Mouse (Mus musculus) bone marrow, adult 2 months (tissue): ENCODE results near the gene Bmp5. TPM values are rescaled to one million over a fixed set of nuclear protein-coding genes. Genes with fewer than 3 reads are reported as not detected.

Experiments
- H3K27ac ChIP-seq: fragments of 200-500 bp; 2 replicates; pipeline ENCODE4 v1.5.1; 2012; ENCODE audit warnings: low read depth, mild to moderate bottlenecking, control low read depth, inconsistent platforms, low read length; ENCODE audit not compliant: control insufficient read depth, poor library complexity, insufficient read depth
- H3K4me1 ChIP-seq: fragments of 200-500 bp; 2 replicates; pipeline ENCODE4 v1.6.1; 2011; ENCODE audit warnings: low read length; ENCODE audit not compliant: control insufficient read depth, insufficient read depth
- H3K4me3 ChIP-seq: fragments of 200-500 bp; replicated peaks from 2 replicates; pipeline ENCODE3; 2011; ENCODE audit warnings: mild to moderate bottlenecking, low read depth, low read length, control low read depth; ENCODE audit not compliant: control insufficient read depth
- CTCF ChIP-seq: fragments of 200-500 bp; IDR thresholded peaks from 2 replicates; pipeline ENCODE4 v1.5.1; 2011; ENCODE audit warnings: low read length, control low read depth; ENCODE audit not compliant: control insufficient read depth, insufficient read depth
- POLR2A ChIP-seq: fragments of 200-500 bp; IDR thresholded peaks from 2 replicates; pipeline ENCODE4 v1.6.1; 2011; ENCODE audit warnings: low read depth, mild to moderate bottlenecking, control low read depth, low read length, borderline replicate concordance; ENCODE audit not compliant: control insufficient read depth
- WGBS: fragments of 180-500 bp; shearing (Covaris S2); methylation state at CpG from one replicate; pipeline ENCODE4 v1.1.7; 2018; 5-methylcytosine and 5-hydroxymethylcytosine counted together
- polyA plus RNA-seq: library from polyadenylated mRNA; stranded (reverse); fragments of >200 nt; gene quantifications from 2 replicates; pipeline ENCODE4 v1.2.4, GENCODE M21; 2011; ENCODE audit warnings: low replicate concordance; ENCODE audit not compliant: missing spikeins, insufficient read depth, insufficient read length

Bmp5 gene
- polyA plus RNA-seq, 1 experiment, result 0.40 TPM

DNA sequence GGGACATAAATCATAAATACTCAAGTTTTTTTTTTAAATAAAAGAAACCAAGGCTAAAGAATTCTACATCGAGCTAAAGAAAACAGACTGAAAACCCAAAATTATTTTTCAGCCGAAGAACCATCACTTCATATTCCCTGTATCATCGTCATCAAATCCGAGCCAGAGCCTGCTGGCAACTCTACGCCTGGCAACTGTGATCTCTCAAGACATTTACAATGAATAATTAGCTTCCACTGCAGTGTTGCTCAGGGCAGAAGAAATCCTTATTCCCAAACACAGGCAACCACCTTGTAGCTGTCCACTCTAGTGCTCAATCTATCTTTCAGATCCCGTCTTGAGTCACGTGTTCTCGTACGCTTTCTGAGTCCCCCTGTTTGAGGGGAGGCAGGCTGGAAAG, 126.1 kb downstream of the Bmp5 start:
- no peaks in the 10 kb centered on the region for H3K4me1 ChIP-seq
- no peak for TF ChIP-seq CTCF
- TF ChIP-seq POLR2A, result no peak
- WGBS, result 77% methylated on average over 9 of the region's 9 CpGs
- H3K4me3 ChIP-seq, result no peak overlapping the region
- no peak overlapping the region for H3K27ac ChIP-seq

DNA sequence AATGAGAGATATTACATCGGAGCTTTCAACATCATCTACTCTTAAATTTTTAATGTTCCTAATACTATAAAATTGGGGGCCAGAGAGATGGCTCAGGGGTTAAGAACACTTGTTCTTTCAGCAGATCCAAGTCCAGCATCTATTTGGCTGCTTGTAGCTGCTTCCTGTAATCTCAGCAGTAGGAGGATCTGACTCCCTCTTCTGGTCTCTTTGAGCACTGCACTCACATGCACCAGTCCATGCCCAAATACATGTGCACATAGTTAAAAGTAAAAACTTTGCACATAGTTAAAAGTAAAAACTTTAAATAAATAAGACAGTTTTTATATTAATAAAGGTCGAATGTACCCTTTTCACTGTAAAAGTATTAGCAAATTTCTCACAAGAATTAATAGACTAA, 130.3 kb downstream of the Bmp5 start:
- no peaks in the 10 kb centered on the region for H3K4me1 ChIP-seq
- no peak overlapping the region for H3K4me3 ChIP-seq
- no peak for TF ChIP-seq POLR2A
- no peak for TF ChIP-seq CTCF
- H3K27ac ChIP-seq, result no peak overlapping the region
- WGBS, result 43% methylated on average over 2 of the region's 2 CpGs

DNA sequence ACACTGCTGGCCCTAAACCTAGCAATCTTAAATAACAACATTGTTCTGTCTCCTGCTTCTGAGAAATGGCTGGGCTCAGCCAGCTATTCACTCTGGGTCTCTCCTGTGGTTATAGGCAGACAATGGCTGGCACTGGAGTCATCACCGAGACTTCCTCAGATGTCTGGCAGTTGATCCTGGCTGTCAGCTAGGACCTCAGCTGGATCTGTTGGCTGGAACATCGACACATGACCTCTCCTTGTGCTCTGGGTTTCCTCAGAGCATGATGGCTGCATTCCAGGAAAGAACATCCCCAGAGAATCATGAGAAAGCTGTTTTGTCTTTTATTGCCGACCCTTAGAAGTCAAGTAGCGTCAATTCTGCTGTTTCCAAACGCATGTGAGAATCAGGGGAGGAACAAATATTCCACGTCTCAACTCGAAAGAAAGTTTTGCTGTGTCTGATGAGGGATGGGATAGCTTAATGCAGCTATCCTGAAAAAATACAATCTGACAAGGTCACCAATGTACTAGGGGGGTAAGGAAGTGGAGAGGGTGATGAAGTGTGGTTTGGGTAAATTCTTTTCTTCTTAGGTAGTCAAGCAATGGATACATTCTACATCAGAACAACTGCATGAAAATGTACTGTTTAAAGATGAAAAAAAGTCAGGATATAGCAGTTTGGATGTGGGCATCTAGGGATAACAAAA, 135.1 kb downstream of the Bmp5 start:
- TF ChIP-seq POLR2A, result no peak
- no peak for TF ChIP-seq CTCF
- H3K4me1 ChIP-seq, result no peaks in the 10 kb centered on the region
- WGBS, result 50% methylated on average over 7 of the region's 7 CpGs

DNA sequence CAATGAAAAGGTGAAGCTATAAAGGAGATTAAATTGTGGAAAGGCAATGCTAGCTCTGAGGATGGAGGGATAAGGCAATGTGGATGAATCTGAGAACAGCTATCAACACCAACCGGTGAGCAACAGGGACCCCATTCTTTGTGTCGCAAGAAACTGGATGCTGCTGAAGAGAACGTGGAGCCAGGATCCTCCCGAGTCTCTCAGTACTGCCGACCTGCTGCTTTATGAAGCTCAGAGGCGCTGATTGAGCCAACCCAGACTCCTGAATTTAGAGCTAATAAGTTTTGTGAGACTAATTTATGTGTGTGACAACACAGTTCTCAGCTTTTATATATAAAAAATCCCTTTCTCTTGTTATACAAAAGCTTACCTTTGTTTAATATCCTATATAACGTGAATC, 136.4 kb downstream of the Bmp5 start:
- H3K4me1 ChIP-seq, result no peaks in the 10 kb centered on the region
- 80% methylated on average over 7 of the region's 7 CpGs for WGBS
- no peak overlapping the region for H3K27ac ChIP-seq
- no peak for TF ChIP-seq POLR2A
- no peak for TF ChIP-seq CTCF
- H3K4me3 ChIP-seq, result no peak overlapping the region

More for the DNA sequence above, 135.1 kb downstream of the Bmp5 start:
- Histone ChIP-seq H3K4me3 (no peak overlapping the region), H3K27ac (no peak overlapping the region)

DNA sequence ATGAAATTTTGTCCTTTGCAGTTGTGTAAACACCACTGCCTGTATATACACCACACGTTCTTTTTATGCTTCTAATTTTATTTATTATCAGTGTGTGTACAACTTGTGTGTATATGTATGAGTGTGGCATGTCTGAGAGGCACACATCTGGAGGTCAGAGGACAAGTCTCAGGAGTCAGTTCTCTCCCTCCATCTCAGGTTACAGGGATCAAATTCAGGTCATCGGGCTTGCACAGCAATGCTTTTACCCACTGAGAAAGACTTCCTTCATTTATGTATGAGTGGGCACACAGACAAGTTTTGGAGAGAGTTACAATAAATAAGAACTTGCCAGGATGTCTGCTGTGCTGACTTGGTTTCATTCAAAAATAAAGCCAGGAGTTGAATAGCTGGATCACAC, 140.9 kb downstream of the Bmp5 start:
- H3K27ac ChIP-seq, result no peak overlapping the region
- no peak for TF ChIP-seq POLR2A
- TF ChIP-seq CTCF, result no peak
- no peaks in the 10 kb centered on the region for H3K4me1 ChIP-seq

DNA sequence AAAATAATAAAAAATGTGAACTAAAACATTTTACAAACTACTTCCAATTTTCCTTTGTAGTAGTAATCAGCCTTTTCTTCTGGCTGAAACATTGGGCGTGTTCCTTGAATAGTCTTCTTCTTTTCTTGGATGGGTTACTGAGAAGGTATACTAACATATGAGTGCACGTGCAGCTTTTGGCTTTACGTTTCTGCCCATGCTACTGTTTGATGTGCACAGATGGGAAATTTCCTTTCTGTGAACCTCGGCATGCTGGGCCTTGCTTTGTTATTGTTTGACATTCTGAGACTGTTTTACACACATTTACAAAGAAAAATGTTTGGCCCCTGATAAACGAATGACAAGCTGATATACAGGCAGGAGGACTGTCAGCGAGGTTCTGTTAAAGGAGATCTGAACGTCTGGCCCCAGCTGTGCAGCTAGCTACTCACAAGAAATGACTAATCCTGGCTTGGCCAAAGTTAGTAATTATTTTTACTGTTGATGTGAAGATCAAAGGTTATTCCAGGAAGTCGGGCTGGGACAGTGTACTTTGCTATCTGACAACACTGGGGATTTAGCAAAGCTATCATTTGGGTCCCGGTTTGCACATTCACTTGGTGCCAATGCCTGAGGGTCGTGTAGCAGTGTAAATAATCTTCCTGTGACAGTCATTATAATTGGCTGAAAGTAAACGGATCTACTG, 152.2 kb downstream of the Bmp5 start:
- TF ChIP-seq CTCF, result no peak
- Histone ChIP-seq H3K4me3 (no peak overlapping the region), H3K4me1 (no peaks in the 10 kb centered on the region), H3K27ac (no peak overlapping the region)
- 59% methylated on average over 11 of the region's 11 CpGs for WGBS

More for the DNA sequence above, 140.9 kb downstream of the Bmp5 start:
- no peak overlapping the region for H3K4me3 ChIP-seq
- 68% methylated on average over 2 of the region's 2 CpGs for WGBS

DNA sequence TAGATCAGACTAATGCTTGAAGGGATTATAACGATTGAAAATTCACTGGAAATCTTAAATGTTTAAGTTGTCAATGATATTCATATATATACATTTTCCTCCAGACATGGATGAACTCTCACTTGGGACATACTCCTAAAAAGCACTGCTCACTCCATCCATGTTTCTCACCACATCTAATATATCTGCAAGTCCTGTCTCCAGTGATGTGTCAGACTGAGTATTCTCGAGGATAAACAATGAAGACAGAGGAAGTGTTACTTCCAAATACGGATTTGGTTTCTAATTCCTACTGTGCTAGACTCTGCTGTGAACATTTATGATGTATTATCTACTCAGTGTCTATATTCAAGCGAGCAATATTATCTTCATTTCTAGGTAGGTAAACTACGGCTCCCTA, 152.9 kb downstream of the Bmp5 start:
- no peaks in the 10 kb centered on the region for H3K4me1 ChIP-seq
- H3K4me3 ChIP-seq, result no peak overlapping the region
- no peak overlapping the region for H3K27ac ChIP-seq
- no peak for TF ChIP-seq CTCF
- TF ChIP-seq POLR2A, result no peak
- 63% methylated on average over 5 of the region's 5 CpGs for WGBS

DNA sequence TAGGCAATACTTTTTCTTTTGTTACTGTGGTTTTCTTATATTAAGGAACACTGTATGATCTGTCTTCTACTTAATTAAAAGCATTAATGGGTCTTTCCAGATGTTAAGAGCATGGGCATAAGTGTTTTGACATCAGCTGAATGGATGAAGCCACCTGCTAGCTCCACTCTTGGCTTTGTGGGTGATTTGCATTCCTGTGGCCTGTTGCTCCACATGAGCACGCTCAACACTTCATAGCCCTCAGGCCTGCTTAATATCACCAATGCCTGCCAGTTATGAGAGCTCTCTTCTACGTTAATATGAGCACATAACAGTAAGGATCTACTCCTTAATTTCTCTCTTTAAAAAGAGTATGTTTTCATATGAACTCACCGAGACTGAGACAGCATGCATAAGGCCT, 169.5 kb downstream of the Bmp5 start:
- WGBS, result 72% methylated on average over 3 of the region's 3 CpGs
- Histone ChIP-seq H3K4me3 (no peak overlapping the region), H3K4me1 (no peaks in the 10 kb centered on the region), H3K27ac (no peak overlapping the region)
- no peak for TF ChIP-seq POLR2A
- no peak for TF ChIP-seq CTCF

Other genes with a start within 250 kb of the Bmp5 start
- 16.4 and 28.6 TPM in 2 replicates for gene Tmod3, start 215.7 kb upstream of the Bmp5 start, polyA plus RNA-seq
- gene Tmod2, start 164.0 kb upstream of the Bmp5 start, polyA plus RNA-seq, result 0.09 and 0.95 TPM in 2 replicates
- gene Lysmd2, start 149.6 kb upstream of the Bmp5 start, polyA plus RNA-seq, result 3.8 TPM in 1 of 2 replicates, not detected in the other
- 3.3 TPM in 1 of 2 replicates, not detected in the other for gene Scg3, start 91.3 kb upstream of the Bmp5 start, polyA plus RNA-seq
- gene Hmgcll1, start 239.5 kb downstream of the Bmp5 start, polyA plus RNA-seq, result 1.5 and 2.2 TPM in 2 replicates